Mouse (Mus musculus): ENCODE data around the gene E130309D02Rik. TPM values are rescaled to one million over a fixed set of nuclear protein-coding genes. Genes with fewer than 3 reads are reported as not detected.
A peak's percentile ranks its signal among the peaks of the same experiment; 100 is the strongest.

The E130309D02Rik gene
- polyA plus RNA-seq, 1 experiment from 2014 or later: 55.5 TPM

DNA sequence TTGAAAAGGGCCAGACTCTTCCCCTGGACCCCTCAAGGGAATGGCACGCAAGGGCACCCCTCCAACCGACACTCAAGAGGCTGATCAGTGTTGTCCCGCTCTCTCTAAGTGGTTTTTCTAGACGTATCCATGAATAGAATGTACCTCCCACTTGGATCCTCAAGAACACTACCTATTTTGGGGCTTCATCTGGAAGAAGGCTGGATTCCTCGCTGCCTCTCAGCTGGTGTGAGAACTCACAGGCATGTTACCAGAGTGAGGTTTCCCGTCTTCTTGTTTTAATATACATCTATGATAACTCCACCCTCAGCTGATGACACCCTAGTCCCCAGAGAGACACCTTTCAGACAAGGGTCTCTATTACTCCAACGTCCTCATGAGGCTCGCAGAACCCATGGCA lies 53.5 kb downstream of the E130309D02Rik start:
- Histone ChIP-seq H3K4me2 (replicated peaks) (no peak overlapping the region), H3K36me3 (peaks cover 72% of the 10 kb centered on the region), H3K27ac (replicated peaks) (no peak overlapping the region), H3K4me3 (no peak overlapping the region), H3K9ac (replicated peaks) (no peak overlapping the region), H3K9me3 (no peaks in the 10 kb centered on the region), H3K27me3 (peaks cover 23% of the 10 kb centered on the region), H3K4me1 (peaks cover 4% of the 10 kb centered on the region; the same call in 1 of the 2 replicates)
- WGBS: 91% methylated on average over 8 of the region's 8 CpGs
- no peak for ATAC-seq (ENCODE audit: low FRiP score, low read depth)

DNA sequence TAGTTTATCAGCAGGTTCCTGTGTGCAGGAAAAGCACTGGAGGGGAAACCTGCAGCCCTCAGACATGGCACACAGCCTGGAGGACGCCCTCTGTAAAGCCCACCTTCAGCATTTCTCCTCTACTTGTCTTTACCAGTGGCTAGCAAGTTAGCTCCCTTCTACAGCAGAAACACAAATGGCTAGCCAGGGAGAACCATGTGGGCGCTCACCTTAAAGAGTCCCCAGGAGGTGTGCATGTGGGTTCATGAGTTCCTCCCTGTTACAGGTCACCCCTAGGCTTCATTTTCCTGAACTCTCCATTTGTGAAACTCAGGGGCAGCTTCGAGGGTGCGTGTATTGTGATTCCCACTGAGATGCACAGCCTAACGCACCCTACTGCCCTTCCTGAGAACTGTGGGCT lies 59.4 kb downstream of the E130309D02Rik start:
- Histone ChIP-seq H3K4me2 (replicated peaks) (no peak overlapping the region), H3K36me3 (peaks cover 84% of the 10 kb centered on the region), H3K9me3 (no peaks in the 10 kb centered on the region), H3K9ac (replicated peaks) (no peak overlapping the region), H3K4me1 (peaks cover 23% of the 10 kb centered on the region), H3K4me3 (no peak overlapping the region), H3K27me3 (peaks cover 81% of the 10 kb centered on the region), H3K27ac (replicated peaks) (no peak overlapping the region)
- ATAC-seq (ENCODE audit: low FRiP score, low read depth): no peak
- WGBS: 83% methylated on average over 5 of the region's 5 CpGs

DNA sequence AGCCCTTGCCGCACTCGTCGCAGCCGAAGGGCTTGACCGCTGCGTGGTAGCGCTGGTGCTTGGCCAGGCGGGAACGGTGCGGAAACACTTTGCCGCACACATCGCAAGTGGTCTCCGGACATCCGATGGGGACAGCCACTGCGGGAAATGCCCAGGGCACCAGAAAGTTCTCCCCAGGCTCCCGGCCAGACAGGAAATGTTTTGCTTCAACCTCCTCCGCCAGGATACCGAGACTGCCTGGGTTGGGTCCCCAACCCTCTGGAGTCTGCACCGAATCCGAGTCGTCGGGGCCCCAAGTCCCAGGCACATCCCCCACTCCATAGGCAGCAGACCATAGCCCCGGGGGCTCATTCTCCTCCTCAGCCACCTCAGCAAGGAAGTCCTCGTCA lies 60.0 kb downstream of the E130309D02Rik start:
- WGBS: 16% methylated on average over 24 of the region's 24 CpGs

DNA sequence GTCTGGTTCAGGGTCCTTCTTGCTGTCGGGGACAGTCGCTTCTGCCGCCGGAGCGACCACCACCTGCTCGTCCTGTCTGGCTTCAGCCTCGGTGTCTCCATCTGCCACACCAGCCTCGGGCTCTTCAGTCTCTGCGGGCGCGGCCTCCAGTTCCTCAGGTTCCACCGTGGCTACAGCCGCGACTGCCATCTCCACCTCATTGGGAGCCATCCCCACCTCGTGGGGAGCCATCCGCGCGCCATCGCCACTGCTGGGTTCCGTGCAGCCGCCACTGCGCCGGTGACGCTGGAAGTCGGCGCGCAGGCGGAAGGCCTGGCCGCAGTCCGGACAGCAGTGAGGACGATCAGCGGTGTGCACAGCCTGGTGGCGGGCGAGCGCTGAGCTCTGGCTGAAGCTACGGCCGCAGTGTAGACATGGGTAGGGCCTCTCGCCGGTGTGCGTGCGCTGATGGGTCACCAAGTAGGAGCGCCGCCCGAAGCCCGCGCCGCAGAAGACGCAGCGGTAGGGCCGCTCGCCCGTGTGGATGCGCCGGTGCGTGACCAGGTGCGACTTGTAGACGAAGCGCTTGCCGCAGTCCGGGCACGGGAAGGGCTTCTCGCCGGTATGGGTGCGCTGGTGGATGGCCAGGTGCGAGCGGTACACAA lies 60.6 kb downstream of the E130309D02Rik start:
- 6% methylated on average over 66 of the region's 66 CpGs for WGBS
- Histone ChIP-seq H3K9me3 (no peaks in the 10 kb centered on the region), H3K4me3 (peak overlapping the region; percentile 41), H3K4me2 (replicated peaks) (peak overlapping the region; percentile 60), H3K9ac (replicated peaks) (no peak overlapping the region), H3K4me1 (peaks cover 23% of the 10 kb centered on the region), H3K27ac (replicated peaks) (no peak overlapping the region), H3K36me3 (peaks cover 72% of the 10 kb centered on the region), H3K27me3 (peaks cover 84% of the 10 kb centered on the region)
- ATAC-seq (ENCODE audit: low FRiP score, low read depth): no peak

More for the DNA sequence above, 60.0 kb downstream of the E130309D02Rik start:
- 0 out of 2 replicates have a peak overlapping the region, but pooled peaks have one; percentile 60 for H3K4me2 ChIP-seq (replicated peaks)
- H3K9me3 ChIP-seq: no peaks in the 10 kb centered on the region
- peaks cover 84% of the 10 kb centered on the region for H3K27me3 ChIP-seq
- H3K4me3 ChIP-seq: peak overlapping the region; percentile 41; the same call in 1 of the 2 replicates
- H3K4me1 ChIP-seq: peaks cover 23% of the 10 kb centered on the region
- no peak overlapping the region for H3K27ac ChIP-seq (replicated peaks)
- H3K36me3 ChIP-seq: peaks cover 77% of the 10 kb centered on the region
- no peak for ATAC-seq (ENCODE audit: low FRiP score, low read depth)
- no peak overlapping the region for H3K9ac ChIP-seq (replicated peaks)

DNA sequence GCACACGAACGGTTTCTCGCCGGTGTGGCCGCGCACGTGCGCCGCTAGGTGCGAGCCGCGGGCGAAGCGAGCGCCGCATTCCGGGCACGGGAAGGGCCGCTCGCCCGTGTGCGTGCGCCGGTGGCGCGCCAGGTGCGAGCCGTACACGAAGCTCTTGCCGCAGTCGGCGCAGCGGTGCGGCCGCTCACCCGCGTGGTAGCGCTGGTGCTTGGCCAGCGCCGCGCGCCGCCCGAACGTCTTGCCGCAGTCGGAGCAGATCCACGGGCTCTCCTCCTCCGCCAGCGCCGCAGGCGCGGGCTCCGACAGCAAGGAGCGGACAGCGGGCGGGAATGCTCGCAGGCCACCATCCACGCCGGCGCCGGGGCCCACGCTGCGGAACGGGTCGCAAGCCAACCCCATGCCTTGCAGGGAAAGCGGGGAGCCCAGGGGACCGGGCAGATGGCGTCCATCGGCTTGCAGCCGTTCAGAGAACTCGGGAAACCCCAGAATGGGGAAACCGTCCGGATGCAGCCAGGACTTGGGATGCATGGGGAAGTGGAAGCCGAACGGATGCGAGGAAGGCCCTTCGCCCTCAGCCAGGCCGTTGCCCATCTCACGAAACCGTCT lies 61.2 kb downstream of the E130309D02Rik start:
- Histone ChIP-seq H3K27me3 (peaks cover 82% of the 10 kb centered on the region), H3K9ac (replicated peaks) (peak overlapping the region; percentile 47), H3K27ac (replicated peaks) (no peak overlapping the region), H3K9me3 (no peaks in the 10 kb centered on the region), H3K4me1 (peaks cover 23% of the 10 kb centered on the region), H3K4me3 (peak overlapping the region; percentile 41), H3K36me3 (peaks cover 70% of the 10 kb centered on the region), H3K4me2 (replicated peaks) (peak overlapping the region; percentile 60)
- no peak for ATAC-seq (ENCODE audit: low FRiP score, low read depth)
- 4% methylated on average over 80 of the region's 81 CpGs for WGBS

DNA sequence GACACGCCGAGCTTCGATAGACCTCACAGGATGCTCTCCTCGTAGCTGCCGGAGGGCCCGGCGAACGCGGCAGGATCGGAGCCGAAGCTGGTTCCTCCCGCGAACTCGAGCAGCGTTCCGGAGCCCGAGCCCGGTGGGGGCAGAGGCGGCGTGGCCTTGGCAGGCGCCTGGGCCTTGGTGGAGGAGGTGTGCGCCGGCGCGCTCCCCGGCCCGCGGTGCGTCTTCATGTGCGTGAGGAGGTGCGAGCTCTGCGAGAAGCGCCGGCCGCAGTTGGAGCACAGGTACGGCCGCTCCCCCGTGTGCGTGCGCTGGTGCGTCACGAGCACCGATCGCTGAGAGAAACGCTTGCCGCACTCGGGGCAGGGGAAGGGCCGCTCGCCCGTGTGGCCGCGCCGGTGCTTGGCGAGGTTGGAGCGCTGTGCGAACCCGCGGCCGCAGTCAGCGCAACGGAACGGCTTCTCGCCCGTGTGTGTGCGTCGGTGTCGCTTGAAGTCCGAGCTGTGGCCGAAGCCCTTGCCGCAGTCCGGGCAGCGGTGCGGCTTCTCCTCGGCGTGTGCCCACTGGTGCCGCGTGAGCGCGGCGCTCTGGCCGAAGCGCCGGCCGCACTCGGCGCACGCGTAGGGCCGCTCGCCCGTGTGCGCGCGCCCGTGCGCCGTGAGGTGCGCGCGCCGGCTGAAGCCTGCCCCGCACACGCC lies 61.8 kb downstream of the E130309D02Rik start:
- Histone ChIP-seq H3K9me3 (no peaks in the 10 kb centered on the region), H3K4me2 (replicated peaks) (peak overlapping the region; percentile 60), H3K27ac (replicated peaks) (no peak overlapping the region), H3K36me3 (peaks cover 69% of the 10 kb centered on the region), H3K4me1 (peaks cover 23% of the 10 kb centered on the region), H3K9ac (replicated peaks) (peak overlapping the region; percentile 47), H3K4me3 (peak overlapping the region; percentile 41), H3K27me3 (peaks cover 78% of the 10 kb centered on the region)
- WGBS: 2% methylated on average over 99 of the region's 103 CpGs
- peak; percentile 20; the same call in 1 of the 2 replicates for ATAC-seq (ENCODE audit: low FRiP score, low read depth)

DNA sequence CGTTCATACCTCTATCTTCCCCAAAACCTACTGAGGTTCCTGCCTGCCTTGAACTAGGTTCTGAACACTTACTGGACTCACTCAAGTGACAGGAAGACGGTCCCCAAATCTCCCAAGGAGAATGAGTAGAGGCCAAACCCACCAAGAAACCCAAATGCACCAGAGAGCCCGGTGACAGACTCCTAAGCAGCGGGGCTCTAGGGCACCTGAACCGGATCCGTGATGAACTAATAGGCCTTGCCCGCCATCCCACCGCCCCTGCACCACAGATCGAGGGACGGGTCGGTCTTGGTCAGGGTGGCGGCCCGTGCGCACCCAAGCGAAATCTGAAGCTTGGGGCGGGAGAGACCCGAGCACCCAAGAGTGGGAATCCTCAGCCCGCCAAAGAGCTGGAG lies 62.4 kb downstream of the E130309D02Rik start:
- ATAC-seq (ENCODE audit: low FRiP score, low read depth): no peak
- 24% methylated on average over 18 of the region's 18 CpGs for WGBS
- Histone ChIP-seq H3K36me3 (peaks cover 72% of the 10 kb centered on the region), H3K27me3 (peaks cover 72% of the 10 kb centered on the region), H3K9me3 (no peaks in the 10 kb centered on the region), H3K4me2 (replicated peaks) (no peak overlapping the region), H3K9ac (replicated peaks) (no peak overlapping the region), H3K4me1 (peaks cover 23% of the 10 kb centered on the region), H3K27ac (replicated peaks) (no peak overlapping the region), H3K4me3 (peak overlapping the region; percentile 41)

DNA sequence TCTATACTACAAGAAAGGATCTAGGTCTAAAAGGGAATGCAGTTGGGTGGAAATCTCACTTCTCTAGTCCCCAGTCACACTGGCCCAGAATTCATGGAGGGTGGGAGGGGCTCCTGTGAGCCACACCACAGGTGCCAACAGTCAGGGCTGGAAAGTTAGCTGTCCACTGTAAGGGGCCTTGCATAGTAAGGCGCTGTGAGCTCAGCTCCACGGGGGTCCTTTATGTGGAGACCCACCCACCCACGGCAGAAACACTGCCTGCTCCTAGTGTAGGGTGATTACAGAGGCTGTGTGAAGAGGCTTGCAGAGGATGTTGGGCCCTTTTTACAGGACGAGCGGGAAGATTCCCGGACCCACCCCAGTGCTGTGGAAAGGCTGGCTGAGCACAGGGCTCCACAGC lies 63.1 kb downstream of the E130309D02Rik start:
- Histone ChIP-seq H3K9me3 (no peaks in the 10 kb centered on the region), H3K27me3 (peaks cover 65% of the 10 kb centered on the region), H3K4me2 (replicated peaks) (no peak overlapping the region), H3K36me3 (peaks cover 76% of the 10 kb centered on the region), H3K27ac (replicated peaks) (no peak overlapping the region), H3K4me1 (peaks cover 23% of the 10 kb centered on the region), H3K4me3 (no peak overlapping the region), H3K9ac (replicated peaks) (no peak overlapping the region)
- peak; percentile 32; the same call in 1 of the 2 replicates for ATAC-seq (ENCODE audit: low FRiP score, low read depth)
- 48% methylated on average over 6 of the region's 6 CpGs for WGBS

Other genes with a start within 250 kb of the E130309D02Rik start
- gene Rnf216, start 202.4 kb downstream of the E130309D02Rik start, polyA plus RNA-seq (2016; fragmentation: Nextera tagmentation; extraction: Ambion mirVana): 49.8 and 51.1 TPM in 2 replicates
- not detected in 2 replicates for gene Olfr718-ps1, start 167.8 kb downstream of the E130309D02Rik start, polyA plus RNA-seq (2016; fragmentation: Nextera tagmentation; extraction: Ambion mirVana)
- 16.2 and 17.8 TPM in 2 replicates for gene Rbak, start 134.6 kb downstream of the E130309D02Rik start, polyA plus RNA-seq (2016; fragmentation: Nextera tagmentation; extraction: Ambion mirVana)
- not detected in 2 replicates for gene Spdye4b, start 134.3 kb downstream of the E130309D02Rik start, polyA plus RNA-seq (2016; fragmentation: Nextera tagmentation; extraction: Ambion mirVana)
- not detected in 2 replicates for gene Spdye4a, start 88.5 kb downstream of the E130309D02Rik start, polyA plus RNA-seq (2016; fragmentation: Nextera tagmentation; extraction: Ambion mirVana)
- gene Zfp12, start 80.2 kb downstream of the E130309D02Rik start, polyA plus RNA-seq (2016; fragmentation: Nextera tagmentation; extraction: Ambion mirVana): 28.2 and 29.0 TPM in 2 replicates
- 17.9 and 18.4 TPM in 2 replicates for gene Zfp316, start 45.3 kb downstream of the E130309D02Rik start, polyA plus RNA-seq (2016; fragmentation: Nextera tagmentation; extraction: Ambion mirVana)
- gene Zfp853, start 21.7 kb downstream of the E130309D02Rik start, polyA plus RNA-seq (2016; fragmentation: Nextera tagmentation; extraction: Ambion mirVana): 0.08 TPM in 1 of 2 replicates, not detected in the other
- gene Zdhhc4, start 13.9 kb upstream of the E130309D02Rik start, polyA plus RNA-seq (2016; fragmentation: Nextera tagmentation; extraction: Ambion mirVana): 77.9 and 83.9 TPM in 2 replicates
- gene Grid2ip, start 42.0 kb upstream of the E130309D02Rik start, polyA plus RNA-seq (2016; fragmentation: Nextera tagmentation; extraction: Ambion mirVana): 0.21 and 0.24 TPM in 2 replicates
- gene Kdelr2, start 88.5 kb upstream of the E130309D02Rik start, polyA plus RNA-seq (2016; fragmentation: Nextera tagmentation; extraction: Ambion mirVana): 177 and 184 TPM in 2 replicates
- gene Daglb, start 149.2 kb upstream of the E130309D02Rik start, polyA plus RNA-seq (2016; fragmentation: Nextera tagmentation; extraction: Ambion mirVana): 14.2 and 14.5 TPM in 2 replicates
- 384 and 397 TPM in 2 replicates for gene Rac1, start 212.7 kb upstream of the E130309D02Rik start, polyA plus RNA-seq (2016; fragmentation: Nextera tagmentation; extraction: Ambion mirVana)

Data from midbrain, embryonic 12.5 days (tissue).